Mouse (Mus musculus): ENCODE results near the gene Olfr898. TPM values are rescaled to one million over a fixed set of nuclear protein-coding genes. Genes with fewer than 3 reads are reported as not detected.

The Olfr898 gene
- total RNA-seq, 1 experiment: not detected

- Histone ChIP-seq H3K4me3 (ENCODE audit: insufficient read depth in 1 of 2, low read depth in 1 of 2, low read length in 2 of 2, poor library complexity in 1 of 2, severe bottlenecking in 1 of 2) (no peak within 1 kb of the TSS), H3K9me3 (ENCODE audit: control insufficient read depth, insufficient read depth, low read depth, low read length) (no peaks in the 10 kb centered on the region), H3K9ac (ENCODE audit: insufficient read depth, low read depth, low read length, poor library complexity, severe bottlenecking) (no peak within 1 kb of the TSS), H3K4me1 (ENCODE audit: control insufficient read depth in 2 of 2, insufficient read depth in 2 of 2, low read length in 2 of 2, poor library complexity in 1 of 2) (0 out of 4 replicates have a peak, but pooled peaks cover 0 to 1% of the 10 kb centered on the region in 2 experiments), H3K36me3 (ENCODE audit: control insufficient read depth, insufficient read depth, low read length, poor library complexity, severe bottlenecking) (no peaks in the 10 kb centered on the region), H3K27ac (ENCODE audit: insufficient read depth, low read depth, low read length, poor library complexity, severe bottlenecking) (no peak within 1 kb of the TSS)
- DNase-seq (ENCODE audit: low read depth, low spot score): no peak
- in situ Hi-C loops (cut with MboI; ENCODE audit: low sequenced_read_pairs in 2 of 2, unreplicated experiment in 2 of 2): no loop called here
- TF ChIP-seq HCFC1 (IDR thresholded peaks at IDR 0.05; ENCODE audit: borderline replicate concordance, insufficient read depth, low read length): no peak
- no peak for TF ChIP-seq ZC3H11A (IDR thresholded peaks at IDR 0.05; ENCODE audit: borderline replicate concordance, low read depth, low read length)
- TF ChIP-seq ZNF384 (IDR thresholded peaks at IDR 0.05; ENCODE audit: low read depth, low read length): no peak
- no peak for TF ChIP-seq MAFK (IDR thresholded peaks at IDR 0.05; ENCODE audit: insufficient read depth, low read depth, low read length)
- no peak for TF ChIP-seq CHD2 (IDR thresholded peaks at IDR 0.05; ENCODE audit: low read depth, low read length)
Measured at GRCm38 (mm10) chr9:38401398-38401797, 53.2 kb downstream of the Olfr898 start, which contains the start of gene Olfr147. TSS of gene Olfr147 (plus strand) at chr9:38401698.

Other genes with a start within 250 kb of the Olfr898 start
- not detected in 2 replicates for gene Olfr888, start 240.3 kb upstream of the Olfr898 start, total RNA-seq (2012; rRNA removed)
- gene Olfr889, start 233.2 kb upstream of the Olfr898 start, total RNA-seq (2012; rRNA removed): 0.27 and 0.48 TPM in 2 replicates
- not detected in 2 replicates for gene Olfr890, start 205.9 kb upstream of the Olfr898 start, total RNA-seq (2012; rRNA removed)
- not detected in 2 replicates for gene Olfr891, start 167.6 kb upstream of the Olfr898 start, total RNA-seq (2012; rRNA removed)
- gene Olfr893, start 140.0 kb upstream of the Olfr898 start, total RNA-seq (2012; rRNA removed): not detected in 2 replicates
- gene Olfr894, start 130.4 kb upstream of the Olfr898 start, total RNA-seq (2012; rRNA removed): not detected in 2 replicates
- not detected in 2 replicates for gene Olfr143, start 95.6 kb upstream of the Olfr898 start, total RNA-seq (2012; rRNA removed)
- not detected in 2 replicates for gene Olfr895, start 80.6 kb upstream of the Olfr898 start, total RNA-seq (2012; rRNA removed)
- not detected in 2 replicates for gene Olfr896-ps1, start 57.3 kb upstream of the Olfr898 start, total RNA-seq (2012; rRNA removed)
- gene Olfr25, start 19.4 kb upstream of the Olfr898 start, total RNA-seq (2012; rRNA removed): not detected in 2 replicates
- not detected in 2 replicates for gene Olfr250, start 18.5 kb downstream of the Olfr898 start, total RNA-seq (2012; rRNA removed)
- not detected in 2 replicates for gene Olfr251, start 28.7 kb downstream of the Olfr898 start, total RNA-seq (2012; rRNA removed)
- gene Olfr147, start 53.3 kb downstream of the Olfr898 start, total RNA-seq (2012; rRNA removed): 0.49 and 0.53 TPM in 2 replicates
- gene Olfr901, start 81.0 kb downstream of the Olfr898 start, total RNA-seq (2012; rRNA removed): 0.26 and 0.58 TPM in 2 replicates
- not detected in 2 replicates for gene Olfr902, start 99.2 kb downstream of the Olfr898 start, total RNA-seq (2012; rRNA removed)
- not detected in 2 replicates for gene Olfr904, start 114.7 kb downstream of the Olfr898 start, total RNA-seq (2012; rRNA removed)
- not detected in 2 replicates for gene Olfr905, start 122.7 kb downstream of the Olfr898 start, total RNA-seq (2012; rRNA removed)
- gene Olfr906, start 138.7 kb downstream of the Olfr898 start, total RNA-seq (2012; rRNA removed): not detected in 2 replicates
- not detected in 2 replicates for gene Olfr907, start 147.4 kb downstream of the Olfr898 start, total RNA-seq (2012; rRNA removed)
- gene Olfr911-ps1, start 173.2 kb downstream of the Olfr898 start, total RNA-seq (2012; rRNA removed): not detected in 2 replicates
- gene Olfr910, start 189.4 kb downstream of the Olfr898 start, total RNA-seq (2012; rRNA removed): not detected in 2 replicates
- gene Olfr912, start 231.8 kb downstream of the Olfr898 start, total RNA-seq (2012; rRNA removed): not detected in 2 replicates
- gene Olfr913, start 244.3 kb downstream of the Olfr898 start, total RNA-seq (2012; rRNA removed): not detected in 2 replicates

Measured in ES-E14 (cell line).